Mouse (Mus musculus) c-Kit-positive CD71-positive TER-119-negative erythroid progenitor cells, embryonic 14.5 days (primary cell): ENCODE measurements around the gene Aars.
"Not testable (repeated sequence)": the region's sequence is repeated elsewhere in the genome, so short reads cannot be mapped to it uniquely, and the experiment has no call there.

ENCODE experiments used
- DNase-seq: peaks from one replicate; pipeline ENCODE4 v3.0.0-alpha.2; 2013; ENCODE audit warnings: low read depth

Aars gene

DNA sequence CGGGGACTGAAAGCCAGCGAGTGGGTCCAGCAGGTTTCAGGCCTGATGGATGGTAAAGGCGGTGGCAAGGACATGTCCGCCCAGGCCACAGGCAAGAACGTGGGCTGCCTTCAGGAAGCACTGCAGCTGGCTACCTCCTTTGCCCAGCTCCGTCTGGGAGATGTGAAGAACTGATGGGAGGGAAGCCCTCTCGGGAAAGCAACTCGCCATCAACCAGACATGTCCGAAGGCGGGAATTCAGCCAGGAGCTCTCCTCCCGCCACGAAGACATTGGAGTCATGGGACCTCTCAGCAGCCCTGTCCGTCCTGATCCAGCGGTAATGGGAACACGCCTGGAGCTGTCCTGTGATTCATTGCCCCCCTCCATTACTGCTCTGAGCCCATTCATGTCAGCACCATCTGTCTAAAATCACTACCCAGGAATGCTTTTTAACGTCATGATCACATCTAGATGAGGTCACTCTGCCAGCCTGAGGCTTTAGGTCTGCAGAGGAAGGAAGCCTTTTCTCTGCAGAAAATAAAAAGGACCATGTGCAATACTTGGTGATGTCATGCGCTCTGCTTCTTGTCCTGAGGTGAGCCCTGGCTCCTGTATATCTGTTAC, 22.2 kb downstream of the Aars start:
- no peak for DNase-seq

- DNase-seq, result no peak
These were observed 22.7 kb downstream of the Aars start for GRCm38 (mm10) chr8:111055661-111056060.

- DNase-seq, result peak; percentile 92
These were observed 23.3 kb downstream of the Aars start, which contains the start of gene Exosc6 for GRCm38 (mm10) chr8:111056158-111056663. TSS of gene Exosc6 (plus strand) at chr8:111056339.

- DNase-seq, result no peak
These were observed 23.8 kb downstream of the Aars start for GRCm38 (mm10) chr8:111056691-111057293.

DNA sequence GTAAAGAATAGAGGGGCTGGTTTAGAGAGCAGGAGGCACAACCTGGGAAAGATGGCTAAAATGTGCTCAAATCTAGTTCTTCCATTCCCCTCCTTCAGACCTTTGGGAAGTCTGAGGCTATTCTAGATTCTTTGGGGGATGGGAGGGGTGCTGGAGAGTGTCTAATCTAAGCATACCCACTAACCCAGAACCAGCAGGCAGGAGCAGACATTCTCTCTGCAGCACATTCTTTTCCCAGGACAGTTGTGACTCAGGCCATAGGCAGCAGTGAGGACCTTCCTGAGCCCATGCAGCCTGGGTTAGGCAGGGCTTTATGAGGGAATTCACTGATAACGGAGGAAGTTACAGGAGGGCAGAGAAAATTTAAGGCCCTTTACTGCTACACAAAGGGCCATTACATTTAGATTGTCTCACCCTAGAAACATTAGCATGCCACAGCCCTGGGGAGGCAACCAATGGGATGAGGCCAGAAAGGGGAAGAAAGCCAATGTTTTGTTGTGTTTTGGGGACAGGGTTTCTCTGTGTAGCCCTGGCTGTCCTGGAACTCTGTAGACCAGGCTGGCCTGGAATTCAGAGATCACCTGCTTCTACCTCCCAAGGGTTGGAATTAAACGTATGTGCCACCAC, 26.1 kb downstream of the Aars start:
- no peak for DNase-seq

DNA sequence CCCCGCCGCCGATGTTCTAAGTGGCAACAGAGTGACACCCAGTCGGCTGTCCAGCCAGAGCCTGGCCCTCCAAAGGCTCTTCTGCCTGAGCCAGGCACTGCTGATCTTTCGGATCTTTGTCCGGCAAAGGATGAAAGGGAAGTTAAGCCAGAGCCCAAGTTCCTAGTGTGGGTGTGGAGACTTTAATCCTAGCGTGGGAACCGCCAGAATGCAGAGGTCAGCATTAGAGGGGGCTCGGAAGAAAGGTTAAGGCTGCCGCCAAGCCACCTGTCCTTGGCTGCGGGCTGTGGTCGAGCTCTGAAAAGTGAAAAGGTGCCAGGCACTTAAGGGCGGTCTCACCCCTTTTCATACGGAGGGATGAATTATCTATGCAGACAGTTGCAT, 28.7 kb downstream of the Aars start:
- no peak for DNase-seq

DNA sequence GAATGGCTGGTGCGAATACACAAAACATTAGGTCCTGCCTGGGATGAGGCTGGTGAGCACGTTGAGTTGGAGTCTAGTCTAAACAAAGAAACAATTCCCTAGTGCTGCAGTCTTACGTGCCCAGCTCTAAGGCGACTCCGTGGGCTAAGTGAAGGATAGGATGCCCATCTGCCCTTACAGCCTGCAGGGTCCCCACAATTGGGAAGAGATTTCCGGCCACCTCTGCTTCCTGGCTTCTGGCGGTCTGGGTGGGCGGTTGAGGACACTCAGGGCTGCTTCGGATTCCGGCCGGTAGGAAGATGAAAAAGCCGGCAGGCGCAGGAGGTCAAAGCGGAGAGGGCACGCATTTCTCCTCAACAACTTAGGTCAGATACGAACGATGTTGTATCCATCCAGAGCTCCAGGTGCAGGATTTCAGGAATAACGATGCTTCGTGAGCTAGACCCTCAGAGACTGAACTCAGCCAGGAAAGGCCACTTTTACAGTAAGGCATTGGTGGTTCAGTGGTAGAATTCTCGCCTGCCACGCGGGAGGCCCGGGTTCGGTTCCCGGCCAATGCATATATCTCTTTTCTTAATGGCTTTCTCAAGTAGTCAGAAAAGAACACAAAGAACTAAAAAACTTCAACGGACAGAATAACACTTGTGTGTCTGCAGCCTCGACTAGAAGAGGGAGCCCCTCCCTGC, 29.3 kb downstream of the Aars start:
- DNase-seq, result peak; percentile 69

GRCm38 (mm10) chr8:111062893-111063292, 29.9 kb downstream of the Aars start:
- DNase-seq, result no peak

GRCm38 (mm10) chr8:111066308-111066707, 33.4 kb downstream of the Aars start:
- no peak for DNase-seq

DNA sequence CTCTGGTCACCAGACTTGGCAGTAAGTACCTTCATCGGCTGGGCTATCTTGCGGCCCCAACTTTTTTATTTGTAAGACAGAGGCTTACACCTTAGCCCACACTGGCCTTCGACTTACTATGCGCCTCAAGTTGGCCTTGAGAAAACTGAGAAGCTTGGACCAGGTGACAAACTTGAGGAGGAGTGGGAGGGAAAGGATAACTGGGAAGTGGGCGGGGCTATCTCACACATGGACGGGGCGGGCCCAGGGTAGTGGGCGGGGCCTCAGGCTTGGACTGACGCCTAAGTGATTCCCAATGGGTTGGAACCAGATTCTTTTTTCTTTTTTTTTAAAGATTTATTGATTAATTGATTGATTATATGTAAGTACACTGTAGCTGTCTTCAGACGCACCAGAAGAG, 34.5 kb downstream of the Aars start:
- no peak for DNase-seq

DNA sequence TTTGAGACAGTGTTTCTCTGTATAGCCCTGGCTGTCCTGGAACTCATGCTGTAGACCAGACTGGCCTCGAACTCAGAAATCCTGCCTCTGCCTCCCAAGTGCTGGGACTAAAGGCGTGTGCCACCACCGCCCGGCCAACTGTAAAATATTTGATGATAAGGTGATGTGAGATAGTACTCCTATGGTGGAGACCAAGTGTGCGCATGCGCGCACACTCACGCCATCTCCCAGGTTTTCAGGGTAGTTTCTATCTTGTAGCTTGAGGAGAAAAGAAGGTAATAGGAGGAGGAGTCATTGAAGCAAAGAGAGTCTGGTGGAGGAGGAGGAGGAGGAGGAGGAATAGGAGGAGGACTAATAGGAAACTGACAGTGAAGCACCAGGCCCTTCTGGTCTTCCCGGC, 35.7 kb downstream of the Aars start:
- DNase-seq, result not testable (repeated sequence)

DNA sequence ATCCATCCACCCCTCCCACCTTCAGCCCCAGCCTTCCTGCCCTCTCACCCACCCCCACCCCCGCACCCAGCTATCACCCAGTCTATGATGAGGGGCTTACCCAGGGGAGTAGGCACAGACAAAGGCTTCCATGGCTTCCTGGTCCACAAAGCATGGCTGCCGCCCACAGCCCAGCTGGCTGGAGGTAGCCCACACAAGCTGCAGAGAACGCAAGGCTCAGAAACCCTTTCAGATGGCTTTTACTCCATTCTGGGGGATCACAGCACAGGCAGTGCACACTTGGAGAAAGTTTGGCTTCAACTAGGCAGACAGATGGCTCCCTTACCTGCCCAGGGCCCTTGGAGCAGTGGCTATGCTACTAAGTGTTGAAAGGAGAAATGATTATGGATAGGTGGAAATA, 43.0 kb downstream of the Aars start:
- DNase-seq, result no peak

DNA sequence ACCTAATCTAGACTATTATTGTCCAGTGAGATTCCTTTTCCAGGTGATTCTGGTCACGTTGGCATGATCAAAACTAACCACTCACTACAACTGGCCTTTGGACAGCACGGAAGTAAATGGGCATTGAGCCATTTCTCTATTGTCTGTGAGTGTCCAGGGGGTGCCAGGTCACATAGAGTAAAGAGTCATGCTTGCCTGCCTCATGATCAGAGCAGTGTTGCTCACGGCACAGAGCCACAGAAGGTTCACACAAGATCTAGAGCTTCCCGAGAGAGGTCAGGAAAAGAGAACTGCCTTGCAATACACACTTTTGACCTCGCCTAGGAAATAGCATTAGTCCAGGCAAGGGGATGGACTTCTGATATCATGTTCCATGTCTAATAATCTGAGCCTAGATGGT, 46.5 kb downstream of the Aars start:
- no peak for DNase-seq

DNA sequence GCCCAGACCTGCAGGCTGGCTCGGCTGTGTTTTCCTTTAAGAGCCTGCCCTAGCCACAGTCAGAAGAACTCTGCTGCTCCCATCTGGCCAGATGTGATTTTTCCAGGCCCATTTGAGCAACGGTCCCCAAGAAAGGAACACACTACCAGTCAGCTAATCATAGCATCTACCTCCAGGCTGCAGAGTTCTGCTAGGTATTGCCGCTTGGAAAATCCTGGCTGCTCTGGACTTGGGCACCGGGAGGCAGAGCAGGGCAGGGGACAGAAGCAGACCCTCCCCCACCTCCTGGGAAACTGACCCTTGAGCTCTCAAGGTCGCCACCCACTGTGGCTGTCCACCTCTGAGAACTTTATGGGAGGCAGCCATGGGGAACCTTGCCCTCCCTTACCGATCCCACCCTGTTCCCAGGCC, 46.9 kb downstream of the Aars start:
- no peak for DNase-seq

- DNase-seq, result no peak
These were observed 48.8 kb downstream of the Aars start for GRCm38 (mm10) chr8:111081580-111082258.

DNA sequence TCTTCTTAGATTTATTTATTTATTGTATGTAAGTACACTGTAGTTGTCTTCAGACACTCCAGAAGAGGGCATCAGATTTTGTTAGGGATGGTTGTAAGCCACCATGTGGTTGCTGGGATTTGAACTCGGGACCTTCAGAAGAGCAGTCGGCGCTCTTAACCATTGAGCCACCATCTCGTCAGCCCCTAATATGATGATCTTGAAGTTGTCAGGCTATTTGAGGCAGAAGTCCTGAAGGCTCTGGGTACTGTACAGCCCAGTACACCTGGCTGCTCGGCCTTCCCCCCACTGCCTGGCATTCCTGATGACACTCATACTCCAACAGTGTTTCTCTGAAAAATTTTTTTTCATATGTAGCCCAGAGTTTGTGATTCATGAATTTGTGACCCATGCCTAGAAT, 51.0 kb downstream of the Aars start:
- DNase-seq, result not testable (repeated sequence)

GRCm38 (mm10) chr8:111090126-111090525, 57.2 kb downstream of the Aars start:
- peak; percentile 61 for DNase-seq

- DNase-seq, result no peak
These were observed 58.8 kb downstream of the Aars start for GRCm38 (mm10) chr8:111091706-111092105.

GRCm38 (mm10) chr8:111092326-111092725, 59.4 kb downstream of the Aars start, which contains the start of gene Clec18a:
TSS of gene Clec18a (minus strand) at chr8:111092426.
- DNase-seq, result not testable (repeated sequence)

GRCm38 (mm10) chr8:111093865-111094718, 61.1 kb downstream of the Aars start, which contains the start of gene Pdpr:
TSS of gene Pdpr (plus strand) at chr8:111094630.
- peak; percentile 79 for DNase-seq

DNA sequence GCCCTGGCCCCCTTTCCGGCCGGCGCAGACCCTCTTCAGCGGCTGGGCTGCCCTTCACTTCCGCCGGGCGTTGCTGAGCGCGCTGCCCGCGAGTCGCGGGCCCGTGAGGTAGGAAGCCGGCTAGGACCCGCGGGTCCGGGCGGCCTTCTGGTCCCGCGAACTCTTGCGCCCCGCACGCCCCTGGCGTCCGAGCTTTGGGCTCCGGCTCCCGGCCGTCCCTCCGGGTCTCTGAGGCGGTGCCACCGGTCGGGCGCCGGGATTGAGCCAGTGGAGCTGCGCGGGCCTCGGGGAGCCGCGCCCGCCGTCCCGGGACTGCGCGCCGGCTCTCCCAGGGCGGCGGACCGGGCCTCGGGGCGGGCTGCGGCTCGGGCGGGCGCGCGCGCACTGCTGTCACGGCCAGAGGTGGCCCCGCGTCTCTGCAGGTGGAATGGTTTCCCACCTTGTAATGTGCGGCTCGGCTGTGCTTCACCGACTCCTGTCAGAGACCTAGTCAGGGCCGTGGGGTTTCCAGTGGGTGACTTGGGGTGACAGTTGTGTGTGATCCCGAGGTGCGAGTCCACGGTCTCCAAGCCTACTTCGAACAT, 61.9 kb downstream of the Aars start:
- DNase-seq, result not testable (repeated sequence)
